21 mouse cellular contexts compared by ENCODE assay signal in the genomic region with DNA sequence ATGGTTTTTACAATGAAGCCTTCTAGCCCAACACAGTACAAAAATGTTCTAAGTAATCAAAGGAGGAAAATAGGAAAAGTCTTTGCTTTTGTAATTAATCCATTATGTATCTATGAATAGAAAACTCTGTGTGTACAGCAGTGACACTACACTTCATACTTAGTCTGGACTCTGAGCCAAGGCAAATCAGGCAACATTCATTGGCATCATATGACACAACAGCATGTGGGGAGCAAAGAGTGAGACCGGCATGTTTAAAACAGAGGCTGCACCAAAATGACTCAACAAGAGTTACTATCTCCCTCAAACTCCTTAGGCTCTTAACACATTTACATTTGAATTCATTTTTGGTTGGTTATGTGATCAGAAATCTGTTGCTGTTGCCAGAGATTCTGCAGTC.
DNase-seq lines count a peak whose midpoint lies in the region; ATAC-seq and TF ChIP-seq lines count a peak whose summit lies in the region.
"Had no signal": no experiment of that assay in that cellular context is flagged by ENCODE, and none has a peak within 500 bp of the region (broad histone marks: within the 10 kb centered on the region; RNA-seq: fewer than 3 reads in every experiment).

No protein-coding gene starts in this region.

- H3K27me3 ChIP-seq in forebrain, embryonic 14.5 days (replicated peaks; ENCODE audit: control insufficient read depth, insufficient read depth, low read length), result no peaks in the 10 kb centered on the region
- no peaks in the 10 kb centered on the region for H3K27me3 ChIP-seq in forebrain, embryonic 15.5 days
- no peaks in the 10 kb centered on the region for H3K27me3 ChIP-seq in forebrain, postnatal 0 days (ENCODE audit: insufficient read depth, low read length)
- H3K27me3 ChIP-seq in forebrain, embryonic 12.5 days, result no peaks in the 10 kb centered on the region
- H3K27me3 ChIP-seq: CH12.LX; embryonic facial prominence, embryonic 12.5 days; forebrain, embryonic 13.5 days; Patski had no signal

- no peak overlapping the region for H3K27ac ChIP-seq in forebrain, embryonic 14.5 days (ENCODE audit: low read depth, low read length)
- no peak overlapping the region for H3K27ac ChIP-seq in forebrain, embryonic 15.5 days (replicated peaks)
- no peak overlapping the region for H3K27ac ChIP-seq in forebrain, postnatal 0 days (ENCODE audit: low read depth, low read length)
- no peak overlapping the region for H3K27ac ChIP-seq in forebrain, embryonic 12.5 days
- H3K27ac ChIP-seq: embryonic facial prominence, embryonic 10.5 days; embryonic facial prominence, embryonic 12.5 days; forebrain, embryonic 13.5 days had no signal

- H3K9ac ChIP-seq in forebrain, embryonic 14.5 days (ENCODE audit: low read length), result no peak overlapping the region
- H3K9ac ChIP-seq in forebrain, embryonic 15.5 days (replicated peaks), result no peak overlapping the region
- no peak overlapping the region for H3K9ac ChIP-seq in forebrain, postnatal 0 days
- H3K9ac ChIP-seq in forebrain, embryonic 12.5 days, result no peak overlapping the region
- H3K9ac ChIP-seq: embryonic facial prominence, embryonic 12.5 days; forebrain, embryonic 13.5 days had no signal

- peak; percentile 35 for DNase-seq in forebrain, embryonic 14.5 days (ENCODE audit: low spot score)
- peak; percentile 53 for DNase-seq in forebrain, postnatal 0 days
- no peak for DNase-seq in right cerebral cortex, postnatal 14 days
- DNase-seq: adrenal gland, adult 8-10 months; adrenal gland, postnatal 14 days; adrenal gland, postnatal 36 days; B cell, adult 2 months; cerebellum, adult 11-12 months; cerebellum, adult 2 months; cerebellum, adult 9-10 months; cerebellum, postnatal 25 days had no signal

- TF ChIP-seq CTCF in forebrain, postnatal 0 days (IDR thresholded peaks at IDR 0.05; ENCODE audit: low read depth), result no peak

- no peak overlapping the region for H3K4me2 ChIP-seq in forebrain, embryonic 14.5 days (ENCODE audit: low read length)
- H3K4me2 ChIP-seq in forebrain, embryonic 15.5 days (replicated peaks), result no peak overlapping the region
- no peak overlapping the region for H3K4me2 ChIP-seq in forebrain, postnatal 0 days (ENCODE audit: low read depth)
- H3K4me2 ChIP-seq in forebrain, embryonic 12.5 days, result no peak overlapping the region
- H3K4me2 ChIP-seq: embryonic facial prominence, embryonic 12.5 days; forebrain, embryonic 13.5 days had no signal

- H3K4me3 ChIP-seq in forebrain, embryonic 14.5 days (ENCODE audit: low read depth, low read length), result no peak overlapping the region
- no peak overlapping the region for H3K4me3 ChIP-seq in forebrain, embryonic 15.5 days
- H3K4me3 ChIP-seq in forebrain, postnatal 0 days (ENCODE audit: low read depth, low read length), result no peak overlapping the region
- H3K4me3 ChIP-seq in forebrain, embryonic 12.5 days (replicated peaks), result no peak overlapping the region
- H3K4me3 ChIP-seq: embryonic facial prominence, embryonic 10.5 days; embryonic facial prominence, embryonic 12.5 days; forebrain, embryonic 13.5 days had no signal

- no peak for ATAC-seq in forebrain, embryonic 14.5 days
- no peak for ATAC-seq in forebrain, embryonic 15.5 days (replicated peaks)
- ATAC-seq in forebrain, postnatal 0 days, result peak; percentile 83
- ATAC-seq in forebrain, embryonic 12.5 days (ENCODE audit: low FRiP score), result no peak
- ATAC-seq: activated CD4-positive, CD25-positive, alpha-beta regulatory T cell, adult 4 months; CD4-positive, CD25-positive, alpha-beta regulatory T cell, adult 4 months; forebrain, embryonic 13.5 days; Patski had no signal

- no peaks in the 10 kb centered on the region for H3K36me3 ChIP-seq in forebrain, embryonic 14.5 days (ENCODE audit: control insufficient read depth, insufficient read depth, low read length)
- no peaks in the 10 kb centered on the region for H3K36me3 ChIP-seq in forebrain, embryonic 15.5 days
- H3K36me3 ChIP-seq in forebrain, postnatal 0 days (ENCODE audit: insufficient read depth), result no peaks in the 10 kb centered on the region
- no peaks in the 10 kb centered on the region for H3K36me3 ChIP-seq in forebrain, embryonic 12.5 days (replicated peaks)
- H3K36me3 ChIP-seq: embryonic facial prominence, embryonic 10.5 days; embryonic facial prominence, embryonic 12.5 days; G1E had no signal

- WGBS in forebrain, embryonic 14.5 days, result 62% methylated on average over 1 of the region's 1 CpGs
- 51% methylated on average over 1 of the region's 1 CpGs for WGBS in forebrain, embryonic 15.5 days
- WGBS in forebrain, postnatal 0 days, result 34% methylated on average over 1 of the region's 1 CpGs
- 74% methylated on average over 1 of the region's 1 CpGs for WGBS in forebrain, embryonic 12.5 days

- no peaks in the 10 kb centered on the region for H3K9me3 ChIP-seq in forebrain, embryonic 14.5 days (replicated peaks; ENCODE audit: control insufficient read depth, low read length)
- no peaks in the 10 kb centered on the region for H3K9me3 ChIP-seq in forebrain, embryonic 15.5 days
- H3K9me3 ChIP-seq in forebrain, postnatal 0 days (ENCODE audit: low read length), result no peaks in the 10 kb centered on the region
- no peaks in the 10 kb centered on the region for H3K9me3 ChIP-seq in forebrain, embryonic 12.5 days
- H3K9me3 ChIP-seq: embryonic facial prominence, embryonic 10.5 days; embryonic facial prominence, embryonic 12.5 days; forebrain, embryonic 13.5 days; G1E had no signal

- no peaks in the 10 kb centered on the region for H3K4me1 ChIP-seq in forebrain, embryonic 14.5 days (ENCODE audit: control insufficient read depth, insufficient read depth, low read length)
- 0 out of 2 replicates have a peak, but pooled peaks cover 4% of the 10 kb centered on the region for H3K4me1 ChIP-seq in forebrain, embryonic 15.5 days
- H3K4me1 ChIP-seq in forebrain, postnatal 0 days (ENCODE audit: insufficient read depth), result no peaks in the 10 kb centered on the region
- H3K4me1 ChIP-seq in forebrain, embryonic 12.5 days, result no peaks in the 10 kb centered on the region
- H3K4me1 ChIP-seq: embryonic facial prominence, embryonic 10.5 days; embryonic facial prominence, embryonic 12.5 days; forebrain, embryonic 13.5 days had no signal
